Mouse (Mus musculus) adrenal gland, adult 18-20 months (tissue): ENCODE data around the gene Slc9a8. TPM values are rescaled to one million over a fixed set of nuclear protein-coding genes. Genes with fewer than 3 reads are reported as not detected.

ENCODE experiments used
- DNase-seq, 2 experiments: peaks; one replicate each; pipeline ENCODE4 v3.0.0; 2021 to 2022; ENCODE audit warnings: low spot score in 2 of 2
- total RNA-seq, 2 experiments: library from RNA; stranded (reverse); gene quantifications; 1 replicate in 1 of 2; 2 replicates in 1 of 2; pipeline ENCODE4 v1.2.3; 2021

Slc9a8 gene
- total RNA-seq, 2 experiments from 2014 or later, result 32.6 to 33.1 TPM

GRCm38 (mm10) chr2:167447207-167447606 is 25.7 kb downstream of the Slc9a8 start:
- no peak for DNase-seq

GRCm38 (mm10) chr2:167447629-167448028 is 26.1 kb downstream of the Slc9a8 start:
- no peak for DNase-seq

DNA sequence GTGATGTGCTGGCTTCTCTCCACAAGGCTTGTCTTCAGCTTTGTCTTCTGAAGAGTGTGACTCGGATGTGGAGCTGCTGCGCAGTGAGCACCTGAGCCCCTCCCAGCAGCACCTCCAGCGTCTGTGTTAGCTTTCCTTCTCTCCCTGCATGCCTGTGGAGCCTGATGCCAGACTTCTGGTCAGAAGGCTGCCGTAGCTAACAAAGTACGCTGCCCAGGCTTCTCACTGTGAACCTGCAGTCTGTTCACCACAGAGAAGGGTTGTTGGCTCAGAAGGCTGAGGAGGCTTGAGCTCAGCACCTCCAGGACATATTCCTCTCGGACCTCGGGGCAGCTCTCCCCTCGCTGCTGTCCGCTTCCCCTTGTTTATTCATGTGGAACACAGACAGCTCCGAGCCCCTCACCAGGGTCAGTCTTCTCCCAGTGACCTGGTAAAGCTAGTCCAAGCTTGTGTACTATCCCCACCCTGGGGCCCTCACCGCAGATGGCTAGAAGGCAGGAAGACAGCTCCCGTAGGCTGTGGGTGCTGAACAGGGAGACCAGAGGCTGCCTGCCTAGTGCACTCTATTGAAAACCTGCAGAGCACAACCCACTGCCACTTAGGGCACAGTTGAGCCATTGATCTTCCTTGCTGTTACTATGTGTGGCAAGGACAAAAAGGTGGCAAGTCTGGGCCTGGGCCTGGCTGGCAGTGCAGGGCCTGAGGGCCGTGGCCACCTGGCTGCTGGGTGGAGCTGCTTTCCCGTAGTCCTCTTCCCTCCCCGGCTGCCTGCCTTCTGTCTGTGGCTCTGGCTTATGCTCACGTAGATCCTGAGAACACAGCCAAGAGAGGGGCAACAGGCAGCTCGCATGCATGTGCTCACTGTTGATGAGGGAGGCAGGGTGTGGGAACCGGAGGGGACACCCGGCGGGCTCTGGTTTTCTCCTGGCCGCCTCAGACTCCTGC is 28.1 kb downstream of the Slc9a8 start:
- no peak for DNase-seq

DNA sequence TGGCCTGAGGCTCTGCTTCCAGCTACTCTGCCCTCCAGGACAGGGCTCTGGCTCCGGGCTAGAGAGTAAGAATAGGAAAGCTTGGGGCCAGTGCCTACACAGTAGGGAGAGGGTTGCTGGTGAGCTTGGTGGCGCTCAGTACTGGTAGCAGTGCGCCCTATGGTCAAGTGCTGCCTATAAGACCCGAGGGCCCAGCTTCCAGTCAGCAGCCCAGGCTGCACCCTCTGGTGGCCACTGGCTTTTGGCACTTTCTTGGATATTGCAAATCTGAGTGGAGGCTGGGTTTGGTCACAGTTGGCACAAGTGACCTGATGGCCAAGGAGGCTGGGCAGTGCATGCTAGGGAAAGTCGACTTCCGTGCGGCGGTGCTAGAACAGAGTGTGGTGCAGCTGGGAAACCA is 29.1 kb downstream of the Slc9a8 start:
- no peak for DNase-seq

- DNase-seq, result no peak
Observed at GRCm38 (mm10) chr2:167453814-167454213, 32.3 kb downstream of the Slc9a8 start.

GRCm38 (mm10) chr2:167456361-167457020 is 35.0 kb downstream of the Slc9a8 start:
- no peak for DNase-seq

GRCm38 (mm10) chr2:167457213-167457612 is 35.7 kb downstream of the Slc9a8 start:
- DNase-seq, result no peak

- DNase-seq, result no peak
Observed at GRCm38 (mm10) chr2:167458548-167458947, 37.0 kb downstream of the Slc9a8 start.

- DNase-seq, result no peak
Observed at GRCm38 (mm10) chr2:167459071-167459865, 37.8 kb downstream of the Slc9a8 start.

DNA sequence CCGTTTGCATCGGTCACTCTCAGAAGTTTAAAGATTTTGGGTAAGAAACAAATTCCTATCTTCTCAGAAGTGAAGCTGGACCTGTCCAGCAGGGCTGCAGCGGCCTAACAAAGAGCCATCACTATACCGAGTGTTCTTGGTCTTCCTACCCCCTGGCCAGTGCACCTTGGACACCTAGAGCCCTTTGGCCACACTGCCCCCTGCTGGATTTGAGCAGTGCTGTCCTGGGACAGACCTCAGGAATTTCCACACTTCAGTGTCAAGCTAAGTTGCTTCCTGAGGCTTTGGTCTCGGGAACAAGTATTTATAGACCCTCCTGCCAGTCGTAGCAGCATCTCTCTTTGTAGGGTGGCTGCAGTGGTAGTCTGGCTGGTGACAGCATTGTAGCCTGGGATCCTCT is 41.4 kb downstream of the Slc9a8 start:
- peak; percentile 71 to 73 for DNase-seq

- no peak for DNase-seq
Observed at GRCm38 (mm10) chr2:167463802-167464201, 42.3 kb downstream of the Slc9a8 start.

- no peak for DNase-seq
Observed at GRCm38 (mm10) chr2:167465951-167466350, 44.4 kb downstream of the Slc9a8 start.

GRCm38 (mm10) chr2:167467214-167467613 is 45.7 kb downstream of the Slc9a8 start:
- no peak for DNase-seq

DNA sequence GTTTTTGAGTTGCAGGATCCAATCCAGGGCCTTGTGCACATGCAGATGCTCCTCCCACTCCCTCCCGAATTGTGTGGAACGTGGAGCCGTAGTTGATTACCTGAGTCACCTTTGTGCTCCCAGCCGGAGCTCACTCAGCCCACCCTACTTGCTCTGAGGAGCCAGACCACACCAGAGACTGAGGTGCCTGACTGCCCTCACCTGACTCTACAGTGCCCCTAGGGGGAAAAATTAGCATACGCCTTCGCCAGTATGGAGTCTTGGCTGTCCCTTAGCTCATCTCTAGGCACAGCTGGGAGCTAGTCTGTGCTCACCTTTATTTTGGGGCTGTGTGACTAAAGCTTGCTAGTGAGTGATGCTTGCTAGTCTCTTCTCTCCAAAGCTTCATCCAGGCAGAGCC is 46.9 kb downstream of the Slc9a8 start:
- no peak for DNase-seq

DNA sequence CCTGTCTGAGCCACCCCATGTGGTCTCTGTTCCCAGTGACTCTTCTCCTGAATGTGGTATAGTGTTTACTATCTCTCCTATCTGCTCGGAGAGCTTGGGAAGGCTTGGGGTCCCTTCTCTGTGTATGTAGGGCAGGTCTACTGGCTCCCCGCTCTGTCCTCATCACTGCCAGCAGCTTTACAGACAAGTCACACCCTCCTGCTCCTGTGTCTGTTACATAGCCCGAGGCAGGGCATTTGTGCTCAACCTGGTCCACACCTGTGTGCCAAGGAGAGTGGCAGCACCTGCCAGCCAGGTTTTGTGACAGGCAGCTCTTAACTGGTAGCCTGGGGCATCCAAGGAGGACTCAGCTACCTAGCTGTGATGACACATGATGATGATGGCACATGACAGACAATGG is 49.1 kb downstream of the Slc9a8 start:
- DNase-seq, result no peak

- DNase-seq, result no peak
Observed at GRCm38 (mm10) chr2:167471585-167471984, 50.1 kb downstream of the Slc9a8 start.

- DNase-seq, result no peak
Observed at GRCm38 (mm10) chr2:167474218-167474617, 52.7 kb downstream of the Slc9a8 start.

DNA sequence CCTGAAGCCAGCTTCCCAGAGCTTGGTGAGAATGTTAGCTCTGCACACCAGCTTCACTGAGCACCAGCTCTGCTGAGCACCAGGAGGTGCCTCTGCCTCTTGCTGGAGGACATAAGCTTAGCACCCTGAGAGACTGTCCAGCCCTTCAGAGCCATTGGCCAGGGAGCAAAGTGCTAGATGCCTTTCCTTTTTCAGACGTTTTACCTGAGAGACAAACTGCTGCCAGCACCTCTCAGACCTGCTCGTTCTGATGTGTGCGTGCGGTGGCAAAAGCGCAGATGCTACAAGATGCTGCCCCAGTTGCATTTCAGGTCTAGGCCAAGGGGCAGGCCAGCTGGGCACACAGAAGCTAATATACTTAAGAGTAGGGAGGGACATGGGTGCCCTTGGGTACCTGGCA is 54.1 kb downstream of the Slc9a8 start:
- DNase-seq, result no peak

DNA sequence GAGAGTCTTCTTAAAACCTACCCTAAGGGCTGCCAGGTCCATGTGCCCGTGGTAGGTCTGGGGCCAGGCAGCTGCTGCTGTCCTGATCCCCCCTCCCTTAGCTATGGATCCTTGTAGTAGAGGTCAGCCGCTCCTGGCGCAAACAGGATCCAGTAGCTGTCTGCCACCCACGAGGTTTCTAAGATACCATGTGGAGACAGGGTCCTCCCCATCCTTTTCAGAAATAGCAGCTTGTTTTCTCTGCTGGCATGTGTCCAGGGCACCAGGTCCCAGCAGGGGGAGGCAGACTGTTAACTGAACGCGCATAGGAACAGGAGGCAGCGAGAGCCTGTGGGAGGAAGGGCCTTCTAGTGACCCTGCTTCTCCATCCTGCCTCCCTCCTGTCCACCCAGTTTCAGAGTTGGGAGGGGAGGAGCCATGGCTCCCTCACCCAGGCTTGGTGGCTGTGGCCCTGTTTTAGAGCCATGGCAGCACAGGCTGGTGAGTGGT is 54.7 kb downstream of the Slc9a8 start:
- DNase-seq, result peak in 1 of 2 experiments; percentile 43

- no peak for DNase-seq
Observed at GRCm38 (mm10) chr2:167476762-167477161, 55.2 kb downstream of the Slc9a8 start.

- DNase-seq, result no peak
Observed at GRCm38 (mm10) chr2:167478128-167478527, 56.6 kb downstream of the Slc9a8 start.
